Mouse (Mus musculus) liver, postnatal 0 days (tissue): ENCODE data around the gene Ppp2ca. TPM values are rescaled to one million over a fixed set of nuclear protein-coding genes. Genes with fewer than 3 reads are reported as not detected.
"Not testable (repeated sequence)": the region's sequence is repeated elsewhere in the genome, so short reads cannot be mapped to it uniquely, and the experiment has no call there.

Experiments
- ATAC-seq: fragments of 200-750 bp; cut with Nextera tagmentation; 2 replicates; pipeline ENCODE4 v1.8.0; 2017; ENCODE audit warnings: mild to moderate bottlenecking, moderate library complexity
- DNase-seq: peaks from one replicate; pipeline ENCODE4 v3.0.0-alpha.2; 2016
- H3K27ac ChIP-seq: fragments of 300-500 bp; sonication (generic); 2 replicates; pipeline ENCODE4 v1.5.1; 2014; ENCODE audit warnings: antibody characterized with exemption, moderate library complexity, mild to moderate bottlenecking, low read depth
- H3K27me3 ChIP-seq: fragments of 300-500 bp; sonication (generic); 2 replicates; pipeline ENCODE4 v1.6.1; 2014; ENCODE audit warnings: low read length, control low read depth, mixed read lengths; ENCODE audit not compliant: insufficient read depth
- H3K36me3 ChIP-seq: fragments of 300-500 bp; sonication (generic); replicated peaks from 2 replicates; pipeline ENCODE4 v1.6.1; 2014; ENCODE audit warnings: mild to moderate bottlenecking, control low read depth, low read length, moderate library complexity, mixed read lengths; ENCODE audit not compliant: insufficient read depth
- H3K4me1 ChIP-seq: fragments of 300-500 bp; sonication (generic); 2 replicates; pipeline ENCODE4 v1.6.1; 2014; ENCODE audit warnings: antibody characterized with exemption, mild to moderate bottlenecking, control low read depth; ENCODE audit not compliant: insufficient read depth
- H3K4me2 ChIP-seq: fragments of 300-500 bp; sonication (generic); 2 replicates; pipeline ENCODE4 v1.6.1; 2014; ENCODE audit warnings: low read depth, mild to moderate bottlenecking, low read length, moderate library complexity, mixed read lengths
- H3K4me3 ChIP-seq: fragments of 300-500 bp; sonication (generic); 2 replicates; pipeline ENCODE4 v1.5.1; 2014; ENCODE audit warnings: low read depth, low read length
- H3K9ac ChIP-seq: fragments of 300-500 bp; sonication (generic); replicated peaks from 2 replicates; pipeline ENCODE4 v1.6.1; 2014; ENCODE audit warnings: mild to moderate bottlenecking, moderate library complexity
- H3K9me3 ChIP-seq: fragments of 300-500 bp; sonication (generic); 2 replicates; pipeline ENCODE4 v1.6.1; 2016; ENCODE audit warnings: mild to moderate bottlenecking, control low read depth, low read length, mixed read lengths
- CTCF ChIP-seq: sonication (generic); IDR thresholded peaks from 2 replicates; pipeline ENCODE4 v1.5.1; 2016; ENCODE audit warnings: antibody characterized with exemption, low read depth
- EP300 ChIP-seq: IDR thresholded peaks from 2 replicates; pipeline ENCODE4 v1.6.1; 2016; ENCODE audit warnings: antibody characterized with exemption, low read depth, mild to moderate bottlenecking
- WGBS: fragments of 180-500 bp; shearing (Covaris S2); extraction: QIAGEN DNeasy Blood & Tissue Kit; methylation state at CpG from one replicate; pipeline ENCODE4 v1.1.7; 2014; ENCODE audit not compliant: insufficient replicate concordance; 5-methylcytosine and 5-hydroxymethylcytosine counted together
- polyA plus RNA-seq: library from polyadenylated mRNA; unstranded; fragments of >200 nt; fragmentation: Nextera tagmentation; extraction: Ambion mirVana; gene quantifications from 2 replicates; pipeline ENCODE4 v1.2.1, GENCODE M21; 2015

Ppp2ca gene
- polyA plus RNA-seq, 1 experiment from 2014 or later, result 23.2 TPM

- DNase-seq (no peak), ATAC-seq (peak; percentile 13; the same call in 1 of the 2 replicates)
- Histone ChIP-seq H3K4me2 (no peak overlapping the region), H3K4me1 (no peaks in the 10 kb centered on the region), H3K4me3 (no peak overlapping the region), H3K9me3 (peaks cover 5% of the 10 kb centered on the region), H3K9ac (no peak overlapping the region), H3K27me3 (no peaks in the 10 kb centered on the region), H3K36me3 (peaks cover 3% of the 10 kb centered on the region; the same call in 1 of the 2 replicates), H3K27ac (no peak overlapping the region)
- WGBS, result 78% methylated on average over 7 of the region's 7 CpGs
- TF ChIP-seq CTCF, result peak; percentile 40
- TF ChIP-seq EP300, result no peak
Measured at GRCm38 (mm10) chr11:52130451-52131068, 32.1 kb downstream of the Ppp2ca start.

- ATAC-seq, result peak; percentile 64; the same call in 1 of the 2 replicates
- not testable (repeated sequence) for H3K4me2 ChIP-seq, H3K4me3 ChIP-seq, H3K9me3 ChIP-seq, H3K4me1 ChIP-seq, H3K36me3 ChIP-seq, DNase-seq, H3K27me3 ChIP-seq, H3K27ac ChIP-seq, H3K9ac ChIP-seq
- WGBS, result 39% methylated on average over 4 of the region's 4 CpGs
- TF ChIP-seq CTCF, result peak; percentile 75
Measured at GRCm38 (mm10) chr11:52143675-52144074, 45.2 kb downstream of the Ppp2ca start.

- not testable (repeated sequence) for H3K9me3 ChIP-seq, H3K36me3 ChIP-seq, ATAC-seq, H3K4me2 ChIP-seq, DNase-seq, H3K9ac ChIP-seq, H3K27ac ChIP-seq, H3K4me3 ChIP-seq, H3K4me1 ChIP-seq, H3K27me3 ChIP-seq
- WGBS, result 40% methylated on average over 1 of the region's 1 CpGs
Measured at GRCm38 (mm10) chr11:52145428-52145827, 46.9 kb downstream of the Ppp2ca start, which contains the start of gene Olfr1373. Olfr1373 (minus strand) TSS chr11:52145528.

- Histone ChIP-seq H3K9me3 (no peaks in the 10 kb centered on the region), H3K36me3 (no peaks in the 10 kb centered on the region), H3K4me3 (no peak overlapping the region), H3K27me3 (peaks cover 14% of the 10 kb centered on the region; the same call in 1 of the 2 replicates), H3K9ac (no peak overlapping the region), H3K4me2 (no peak overlapping the region), H3K27ac (no peak overlapping the region), H3K4me1 (0 out of 2 replicates have a peak, but pooled peaks cover 2% of the 10 kb centered on the region)
- DNase-seq, result peak; percentile 31
- WGBS, result 31% methylated on average over 10 of the region's 10 CpGs
- no peak for TF ChIP-seq EP300
- no peak for ATAC-seq
Measured at GRCm38 (mm10) chr11:52163926-52164325, 65.4 kb downstream of the Ppp2ca start.

GRCm38 (mm10) chr11:52167126-52167525 is 68.6 kb downstream of the Ppp2ca start:
- WGBS, result 1% methylated on average over 21 of the region's 21 CpGs
- Histone ChIP-seq H3K27me3 (peaks cover 20% of the 10 kb centered on the region; the same call in 1 of the 2 replicates), H3K36me3 (no peaks in the 10 kb centered on the region), H3K4me1 (0 out of 2 replicates have a peak, but pooled peaks cover 2% of the 10 kb centered on the region), H3K4me3 (peak overlapping the region; percentile 48; the same call in 1 of the 2 replicates), H3K4me2 (peak overlapping the region; percentile 0; the same call in 1 of the 2 replicates), H3K27ac (no peak overlapping the region), H3K9ac (no peak overlapping the region), H3K9me3 (no peaks in the 10 kb centered on the region)
- no peak for ATAC-seq
- TF ChIP-seq EP300, result no peak
- TF ChIP-seq CTCF, result no peak
- DNase-seq, result peak; percentile 21

DNA sequence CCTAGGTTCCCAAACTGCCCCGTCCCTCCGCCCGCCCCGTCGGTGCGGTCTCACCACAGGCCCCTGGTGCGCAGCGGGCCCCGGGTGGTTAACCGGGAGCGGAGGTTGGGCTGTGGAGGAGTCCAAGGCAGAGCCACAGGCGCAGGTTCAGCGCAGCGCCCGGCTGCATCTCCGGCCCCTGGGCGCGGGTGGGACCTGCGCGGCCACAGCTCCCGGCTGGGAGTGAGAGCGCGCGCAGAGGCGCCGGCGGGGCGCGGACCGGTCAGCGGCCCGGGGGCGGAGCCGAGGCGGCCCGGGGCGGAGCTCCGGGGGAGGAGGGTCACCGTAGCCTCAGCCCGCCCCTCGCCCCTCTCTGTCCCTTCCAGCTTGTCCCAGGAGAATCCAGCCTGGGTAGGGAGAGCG is 69.4 kb downstream of the Ppp2ca start:
- not testable (repeated sequence) for H3K9ac ChIP-seq, H3K27ac ChIP-seq, H3K9me3 ChIP-seq, H3K4me1 ChIP-seq, H3K36me3 ChIP-seq
- peak; percentile 64 for ATAC-seq
- WGBS, result 0% methylated on average over 17 of the region's 42 CpGs
- H3K27me3 ChIP-seq, result peaks cover 20% of the 10 kb centered on the region; the same call in 1 of the 2 replicates
- DNase-seq, result peak; percentile 32
- H3K4me2 ChIP-seq, result peak overlapping the region; percentile 72
- peak overlapping the region; percentile 48 for H3K4me3 ChIP-seq
